Mouse (Mus musculus): Measurements from ENCODE around the gene Tle3. TPM values are rescaled to one million over a fixed set of nuclear protein-coding genes. Genes with fewer than 3 reads are reported as not detected.

Tle3 gene
- polyA plus RNA-seq, 1 experiment from 2014 or later: 6.4 TPM

DNA sequence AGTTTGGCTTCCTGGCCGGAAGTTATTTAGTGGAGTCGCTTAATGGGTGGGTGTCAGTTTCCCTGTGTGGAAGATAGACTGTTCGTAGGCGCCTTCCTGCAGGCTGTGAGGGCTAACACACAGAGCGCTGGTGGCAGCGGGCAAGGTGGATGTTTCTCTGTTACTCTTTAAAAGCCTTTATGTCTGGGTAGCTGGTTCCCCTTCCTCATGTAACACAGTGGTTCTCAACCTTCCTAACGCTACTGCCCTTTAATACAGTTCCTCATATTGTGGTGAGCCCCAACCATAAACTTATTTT lies 17.2 kb downstream of the Tle3 start:
- H3K9me3 ChIP-seq (ENCODE audit: control insufficient read depth, low read length): no peaks in the 10 kb centered on the region
- no peak overlapping the region for H3K4me2 ChIP-seq (ENCODE audit: low read length)
- 75% methylated on average over 7 of the region's 7 CpGs for WGBS
- no peak overlapping the region for H3K9ac ChIP-seq (ENCODE audit: low read length)
- peaks cover 4 to 21% of the 10 kb centered on the region in 2 experiments for H3K4me1 ChIP-seq (ENCODE audit: control insufficient read depth in 2 of 2, insufficient read depth in 2 of 2, low read length in 2 of 2)
- H3K27me3 ChIP-seq (ENCODE audit: control insufficient read depth, insufficient read depth, low read length): peaks cover 100% of the 10 kb centered on the region
- no peak for ATAC-seq (ENCODE audit: insufficient number of reproducible peaks, insufficient read depth, low FRiP score, low read depth)
- no peak overlapping the region for H3K27ac ChIP-seq (replicated peaks in 1 of 2; ENCODE audit: control insufficient read depth in 1 of 2, insufficient read depth in 1 of 2, low read depth in 2 of 2, low read length in 2 of 2)
- H3K4me3 ChIP-seq (ENCODE audit: control insufficient read depth in 1 of 2, insufficient read depth in 1 of 2, low read depth in 1 of 2, low read length in 2 of 2): no peak overlapping the region
- peaks cover 15% of the 10 kb centered on the region for H3K36me3 ChIP-seq (ENCODE audit: control insufficient read depth, insufficient read depth, low read length)

DNA sequence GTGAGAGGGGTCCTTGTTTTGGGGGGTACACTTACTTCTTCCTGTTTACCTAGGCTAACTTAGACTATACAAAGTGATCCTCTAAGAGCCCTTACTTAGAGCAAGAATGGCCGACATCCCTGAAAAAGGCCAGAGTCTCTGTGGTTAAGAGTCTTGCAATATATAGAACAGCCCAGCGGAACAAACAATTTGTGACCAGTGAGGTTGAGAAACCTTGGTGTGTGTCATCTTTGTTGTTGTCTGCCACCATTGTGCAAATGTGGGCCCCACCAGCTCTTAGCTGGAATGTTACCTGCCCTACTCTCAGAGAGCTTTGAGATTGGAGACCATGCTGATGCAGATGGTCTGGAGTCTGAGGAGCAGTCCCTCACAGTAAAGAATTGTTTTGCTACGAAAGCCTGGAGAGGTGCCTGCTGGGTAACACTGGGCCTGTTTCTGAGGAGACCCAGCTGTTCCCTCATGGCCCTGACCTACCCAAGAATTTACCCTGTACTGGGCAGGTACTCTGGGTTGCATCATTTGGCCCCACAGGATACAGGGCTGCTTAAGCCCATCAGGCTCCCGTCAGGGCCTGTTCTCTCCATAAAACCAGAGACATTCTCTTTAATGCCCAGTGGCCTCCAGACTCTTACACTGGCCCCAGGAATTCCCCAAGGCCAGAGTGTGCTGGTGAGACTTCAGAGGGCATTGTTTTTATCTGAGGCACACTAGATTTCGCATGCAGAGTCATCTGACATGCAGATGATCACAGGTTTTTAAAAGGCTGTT lies 19.6 kb downstream of the Tle3 start:
- ATAC-seq (ENCODE audit: insufficient number of reproducible peaks, insufficient read depth, low FRiP score, low read depth): no peak
- H3K9ac ChIP-seq (ENCODE audit: low read length): no peak overlapping the region
- H3K4me1 ChIP-seq (ENCODE audit: control insufficient read depth in 2 of 2, insufficient read depth in 2 of 2, low read length in 2 of 2): peaks cover 4 to 21% of the 10 kb centered on the region in 2 experiments
- peaks cover 99% of the 10 kb centered on the region for H3K27me3 ChIP-seq (ENCODE audit: control insufficient read depth, insufficient read depth, low read length)
- peaks cover 33% of the 10 kb centered on the region for H3K36me3 ChIP-seq (ENCODE audit: control insufficient read depth, insufficient read depth, low read length)
- no peak overlapping the region for H3K4me3 ChIP-seq (ENCODE audit: control insufficient read depth in 1 of 2, insufficient read depth in 1 of 2, low read depth in 1 of 2, low read length in 2 of 2)
- WGBS: 60% methylated on average over 5 of the region's 5 CpGs
- H3K27ac ChIP-seq (replicated peaks in 1 of 2; ENCODE audit: control insufficient read depth in 1 of 2, insufficient read depth in 1 of 2, low read depth in 2 of 2, low read length in 2 of 2): no peak overlapping the region
- H3K4me2 ChIP-seq (ENCODE audit: low read length): no peak overlapping the region
- H3K9me3 ChIP-seq (ENCODE audit: control insufficient read depth, low read length): no peaks in the 10 kb centered on the region

DNA sequence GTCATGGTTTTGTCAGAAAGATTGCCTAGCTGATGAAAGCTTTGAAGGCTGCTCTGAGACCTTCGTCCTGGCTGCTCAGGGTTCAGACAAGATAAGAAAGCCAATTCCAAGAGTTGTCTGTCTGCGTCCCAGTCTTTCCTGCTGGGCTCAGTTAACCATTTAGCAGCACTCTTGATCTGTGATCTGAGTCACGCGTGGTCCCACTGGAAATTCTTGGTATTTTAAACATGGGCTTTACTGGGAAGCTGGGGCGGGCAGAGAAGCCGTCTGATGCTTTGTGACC lies 20.1 kb downstream of the Tle3 start:
- Histone ChIP-seq H3K36me3 (ENCODE audit: control insufficient read depth, insufficient read depth, low read length) (peaks cover 33% of the 10 kb centered on the region), H3K27me3 (ENCODE audit: control insufficient read depth, insufficient read depth, low read length) (peaks cover 99% of the 10 kb centered on the region), H3K9ac (ENCODE audit: low read length) (no peak overlapping the region), H3K9me3 (ENCODE audit: control insufficient read depth, low read length) (no peaks in the 10 kb centered on the region), H3K4me3 (ENCODE audit: control insufficient read depth in 1 of 2, insufficient read depth in 1 of 2, low read depth in 1 of 2, low read length in 2 of 2) (no peak overlapping the region), H3K27ac (replicated peaks in 1 of 2; ENCODE audit: control insufficient read depth in 1 of 2, insufficient read depth in 1 of 2, low read depth in 2 of 2, low read length in 2 of 2) (no peak overlapping the region), H3K4me2 (ENCODE audit: low read length) (no peak overlapping the region), H3K4me1 (ENCODE audit: control insufficient read depth in 2 of 2, insufficient read depth in 2 of 2, low read length in 2 of 2) (peaks cover 4 to 21% of the 10 kb centered on the region in 2 experiments)
- no peak for ATAC-seq (ENCODE audit: insufficient number of reproducible peaks, insufficient read depth, low FRiP score, low read depth)
- WGBS: 53% methylated on average over 6 of the region's 6 CpGs

DNA sequence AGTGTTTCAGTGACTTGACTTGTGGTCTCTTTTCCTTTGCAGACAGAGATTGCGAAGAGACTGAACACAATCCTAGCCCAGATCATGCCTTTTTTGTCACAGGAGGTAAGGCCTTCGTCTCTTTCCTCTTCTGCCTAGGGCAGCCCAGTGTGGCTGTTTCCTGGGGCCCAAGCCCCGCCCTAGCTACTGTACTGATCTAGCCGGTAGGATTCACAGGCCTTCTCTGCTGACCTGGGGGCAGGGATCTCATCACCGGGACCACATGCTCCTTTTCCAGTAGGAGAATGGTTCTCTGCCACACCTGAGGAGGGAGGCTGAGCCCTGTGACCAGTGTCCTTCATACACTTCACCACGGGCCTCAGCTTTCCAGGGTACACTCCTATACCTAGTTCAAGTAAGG lies 21.0 kb downstream of the Tle3 start:
- H3K9ac ChIP-seq (ENCODE audit: low read length): no peak overlapping the region
- 82% methylated on average over 6 of the region's 6 CpGs for WGBS
- no peak for ATAC-seq (ENCODE audit: insufficient number of reproducible peaks, insufficient read depth, low FRiP score, low read depth)

DNA sequence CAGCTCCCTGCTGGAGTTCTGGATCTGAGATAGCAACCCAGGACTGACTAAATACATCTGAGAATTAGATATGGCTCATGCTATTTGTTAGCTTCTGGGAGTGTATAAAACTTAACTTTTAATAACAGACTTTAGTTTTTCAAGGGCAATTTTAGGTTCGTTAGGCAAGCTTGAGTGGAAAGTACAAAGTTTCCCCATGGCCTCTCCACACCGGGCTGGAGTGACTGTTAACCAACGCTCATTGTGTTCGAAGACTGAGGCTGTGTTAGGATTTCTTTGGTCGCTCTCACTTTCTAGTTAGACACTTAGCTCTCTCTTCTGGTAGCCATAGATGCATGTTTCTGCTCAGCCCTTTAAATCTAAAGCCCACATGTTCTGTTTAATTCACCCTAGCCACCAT lies 21.7 kb downstream of the Tle3 start:
- no peak overlapping the region for H3K4me3 ChIP-seq (ENCODE audit: control insufficient read depth in 1 of 2, insufficient read depth in 1 of 2, low read depth in 1 of 2, low read length in 2 of 2)
- H3K4me2 ChIP-seq (ENCODE audit: low read length): no peak overlapping the region
- H3K27ac ChIP-seq (replicated peaks in 1 of 2; ENCODE audit: control insufficient read depth in 1 of 2, insufficient read depth in 1 of 2, low read depth in 2 of 2, low read length in 2 of 2): no peak overlapping the region
- H3K36me3 ChIP-seq (ENCODE audit: control insufficient read depth, insufficient read depth, low read length): peaks cover 36% of the 10 kb centered on the region
- H3K4me1 ChIP-seq (ENCODE audit: control insufficient read depth in 2 of 2, insufficient read depth in 2 of 2, low read length in 2 of 2): peaks cover 4 to 21% of the 10 kb centered on the region in 2 experiments
- WGBS: 94% methylated on average over 5 of the region's 5 CpGs
- no peaks in the 10 kb centered on the region for H3K9me3 ChIP-seq (ENCODE audit: control insufficient read depth, low read length)
- H3K9ac ChIP-seq (ENCODE audit: low read length): no peak overlapping the region
- H3K27me3 ChIP-seq (ENCODE audit: control insufficient read depth, insufficient read depth, low read length): peaks cover 99% of the 10 kb centered on the region
- no peak for ATAC-seq (ENCODE audit: insufficient number of reproducible peaks, insufficient read depth, low FRiP score, low read depth)

More for the DNA sequence above, 21.0 kb downstream of the Tle3 start:
- H3K9me3 ChIP-seq (ENCODE audit: control insufficient read depth, low read length): no peaks in the 10 kb centered on the region
- H3K4me1 ChIP-seq (ENCODE audit: control insufficient read depth in 2 of 2, insufficient read depth in 2 of 2, low read length in 2 of 2): peaks cover 4 to 21% of the 10 kb centered on the region in 2 experiments
- no peak overlapping the region for H3K4me2 ChIP-seq (ENCODE audit: low read length)
- peaks cover 31% of the 10 kb centered on the region for H3K36me3 ChIP-seq (ENCODE audit: control insufficient read depth, insufficient read depth, low read length)
- peaks cover 99% of the 10 kb centered on the region for H3K27me3 ChIP-seq (ENCODE audit: control insufficient read depth, insufficient read depth, low read length)
- no peak overlapping the region for H3K4me3 ChIP-seq (ENCODE audit: control insufficient read depth in 1 of 2, insufficient read depth in 1 of 2, low read depth in 1 of 2, low read length in 2 of 2)
- no peak overlapping the region for H3K27ac ChIP-seq (replicated peaks in 1 of 2; ENCODE audit: control insufficient read depth in 1 of 2, insufficient read depth in 1 of 2, low read depth in 2 of 2, low read length in 2 of 2)

DNA sequence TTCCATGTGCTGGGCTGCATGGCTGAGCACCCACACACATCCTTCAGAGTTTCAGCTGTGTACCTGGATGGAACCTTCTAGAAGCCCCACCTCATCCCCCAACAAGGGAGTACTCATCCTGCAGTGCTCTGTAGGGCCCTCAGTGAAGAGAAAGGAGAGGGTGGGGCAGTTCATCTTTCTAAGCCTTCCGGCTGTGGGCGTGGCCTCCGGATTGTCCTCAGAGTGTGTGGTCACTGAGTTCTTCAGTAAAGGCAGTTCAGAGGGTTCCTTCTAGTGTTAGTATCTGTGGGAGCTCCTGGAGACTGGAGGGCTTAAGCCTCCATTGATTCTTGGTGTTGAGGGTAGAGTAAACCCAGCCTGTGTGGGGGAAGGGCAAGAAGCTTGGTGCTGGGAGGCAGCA lies 22.9 kb downstream of the Tle3 start:
- no peak overlapping the region for H3K9ac ChIP-seq (ENCODE audit: low read length)
- no peak for ATAC-seq (ENCODE audit: insufficient number of reproducible peaks, insufficient read depth, low FRiP score, low read depth)
- H3K27ac ChIP-seq (replicated peaks in 1 of 2; ENCODE audit: control insufficient read depth in 1 of 2, insufficient read depth in 1 of 2, low read depth in 2 of 2, low read length in 2 of 2): no peak overlapping the region
- no peak overlapping the region for H3K4me2 ChIP-seq (ENCODE audit: low read length)
- H3K36me3 ChIP-seq (ENCODE audit: control insufficient read depth, insufficient read depth, low read length): peaks cover 45% of the 10 kb centered on the region
- H3K9me3 ChIP-seq (ENCODE audit: control insufficient read depth, low read length): no peaks in the 10 kb centered on the region
- no peak overlapping the region for H3K4me3 ChIP-seq (ENCODE audit: control insufficient read depth in 1 of 2, insufficient read depth in 1 of 2, low read depth in 1 of 2, low read length in 2 of 2)
- peaks cover 4 to 16% of the 10 kb centered on the region in 2 experiments for H3K4me1 ChIP-seq (ENCODE audit: control insufficient read depth in 2 of 2, insufficient read depth in 2 of 2, low read length in 2 of 2)
- WGBS: 85% methylated on average over 3 of the region's 3 CpGs
- peaks cover 97% of the 10 kb centered on the region for H3K27me3 ChIP-seq (ENCODE audit: control insufficient read depth, insufficient read depth, low read length)

DNA sequence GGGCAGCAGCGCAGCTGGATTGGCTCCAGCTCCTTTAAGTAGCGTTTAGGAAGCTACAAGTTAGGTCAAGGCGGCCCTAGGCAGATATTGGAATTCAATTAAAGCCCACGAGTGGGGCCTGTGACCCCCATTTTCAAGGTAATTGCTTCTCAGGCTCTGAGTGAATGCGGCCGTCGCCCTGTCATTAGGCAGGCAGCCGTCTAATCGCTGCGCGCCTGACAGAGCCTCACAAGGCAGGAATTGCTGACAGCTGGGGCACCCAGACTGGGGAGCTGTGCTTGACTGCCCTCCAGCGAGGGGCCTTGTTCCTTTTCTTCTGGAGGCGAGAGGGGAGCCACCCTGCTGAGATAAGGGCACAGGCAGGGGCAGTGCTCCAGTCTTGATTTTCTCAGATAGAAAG lies 24.3 kb downstream of the Tle3 start:
- Histone ChIP-seq H3K4me2 (ENCODE audit: low read length) (no peak overlapping the region), H3K27me3 (ENCODE audit: control insufficient read depth, insufficient read depth, low read length) (peaks cover 97% of the 10 kb centered on the region), H3K9me3 (ENCODE audit: control insufficient read depth, low read length) (no peaks in the 10 kb centered on the region), H3K27ac (replicated peaks in 1 of 2; ENCODE audit: control insufficient read depth in 1 of 2, insufficient read depth in 1 of 2, low read depth in 2 of 2, low read length in 2 of 2) (no peak overlapping the region), H3K4me3 (ENCODE audit: control insufficient read depth in 1 of 2, insufficient read depth in 1 of 2, low read depth in 1 of 2, low read length in 2 of 2) (no peak overlapping the region), H3K36me3 (ENCODE audit: control insufficient read depth, insufficient read depth, low read length) (peaks cover 45% of the 10 kb centered on the region), H3K4me1 (ENCODE audit: control insufficient read depth in 2 of 2, insufficient read depth in 2 of 2, low read length in 2 of 2) (peaks cover 4 to 16% of the 10 kb centered on the region in 2 experiments), H3K9ac (ENCODE audit: low read length) (no peak overlapping the region)
- no peak for ATAC-seq (ENCODE audit: insufficient number of reproducible peaks, insufficient read depth, low FRiP score, low read depth)
- 45% methylated on average over 13 of the region's 13 CpGs for WGBS

DNA sequence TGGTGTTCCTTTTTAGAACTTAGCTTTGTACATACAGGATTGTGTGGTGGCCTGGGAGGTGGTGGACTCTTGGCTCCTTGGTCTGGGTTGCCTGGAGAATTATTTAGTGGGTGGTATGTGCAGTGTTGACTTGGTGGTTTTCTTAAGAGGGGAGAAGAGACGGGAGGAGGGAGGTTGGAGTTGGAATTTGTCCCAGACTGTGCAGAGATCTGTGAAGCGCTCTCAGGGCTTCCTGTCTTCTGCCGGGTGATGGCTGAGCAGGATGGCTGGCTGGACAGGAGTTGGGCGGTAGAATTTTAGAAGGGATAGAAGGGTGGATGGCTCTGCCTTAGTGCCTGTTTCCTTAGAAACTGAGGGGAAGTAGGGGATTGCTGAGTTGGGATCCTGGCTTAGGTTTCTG lies 25.0 kb downstream of the Tle3 start:
- H3K9me3 ChIP-seq (ENCODE audit: control insufficient read depth, low read length): no peaks in the 10 kb centered on the region
- H3K4me1 ChIP-seq (ENCODE audit: control insufficient read depth in 2 of 2, insufficient read depth in 2 of 2, low read length in 2 of 2): peaks cover 3 to 10% of the 10 kb centered on the region in 2 experiments; a peak in 3 of 4 replicates
- H3K4me3 ChIP-seq (ENCODE audit: control insufficient read depth in 1 of 2, insufficient read depth in 1 of 2, low read depth in 1 of 2, low read length in 2 of 2): no peak overlapping the region
- no peak overlapping the region for H3K4me2 ChIP-seq (ENCODE audit: low read length)
- WGBS: 60% methylated on average over 4 of the region's 4 CpGs
- peaks cover 47% of the 10 kb centered on the region for H3K36me3 ChIP-seq (ENCODE audit: control insufficient read depth, insufficient read depth, low read length)
- no peak for ATAC-seq (ENCODE audit: insufficient number of reproducible peaks, insufficient read depth, low FRiP score, low read depth)
- no peak overlapping the region for H3K27ac ChIP-seq (replicated peaks in 1 of 2; ENCODE audit: control insufficient read depth in 1 of 2, insufficient read depth in 1 of 2, low read depth in 2 of 2, low read length in 2 of 2)
- peaks cover 97% of the 10 kb centered on the region for H3K27me3 ChIP-seq (ENCODE audit: control insufficient read depth, insufficient read depth, low read length)
- H3K9ac ChIP-seq (ENCODE audit: low read length): no peak overlapping the region
